16 mouse cellular contexts compared by ENCODE assay signal in the genomic region with DNA sequence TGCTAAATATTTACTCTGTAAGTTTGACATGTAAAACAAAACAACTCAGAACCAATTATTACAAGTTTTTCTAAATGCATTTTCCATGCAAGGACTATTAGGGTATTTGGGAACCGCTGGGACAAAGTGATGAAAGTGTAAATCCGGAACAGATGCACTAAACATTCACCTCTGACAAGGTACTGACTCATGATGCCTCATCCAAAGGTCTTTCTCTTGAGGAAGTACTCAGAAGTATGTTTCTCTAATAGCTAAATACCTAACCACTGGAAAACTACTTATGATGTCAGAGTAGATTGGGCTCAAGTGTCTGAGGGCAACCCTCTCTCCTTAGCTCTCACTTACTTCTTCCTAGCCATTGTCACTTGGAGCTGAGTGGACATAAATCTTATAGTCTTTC. TPM values are rescaled to one million over a fixed set of nuclear protein-coding genes. Genes with fewer than 3 reads are reported as not detected.
"Had no signal": no experiment of that assay in that cellular context is flagged by ENCODE, and none has a peak within 500 bp of the region (broad histone marks: within the 10 kb centered on the region; RNA-seq: fewer than 3 reads in every experiment).

No protein-coding gene starts in this region.

- H3K4me1 ChIP-seq: midbrain, embryonic 10.5 days; midbrain, embryonic 13.5 days; midbrain, embryonic 15.5 days; neural tube, embryonic 12.5 days; stomach, embryonic 15.5 days had no signal

- ATAC-seq: liver, postnatal 0 days; midbrain, embryonic 13.5 days; midbrain, embryonic 15.5 days had no signal

- H3K4me3 ChIP-seq: midbrain, embryonic 10.5 days; midbrain, embryonic 13.5 days; midbrain, embryonic 15.5 days; neural tube, embryonic 12.5 days; stomach, embryonic 15.5 days had no signal

- H3K36me3 ChIP-seq: midbrain, embryonic 10.5 days; midbrain, embryonic 13.5 days; midbrain, embryonic 15.5 days; neural tube, embryonic 12.5 days; stomach, embryonic 15.5 days had no signal

- H3K9me3 ChIP-seq: midbrain, embryonic 10.5 days; midbrain, embryonic 13.5 days; midbrain, embryonic 15.5 days; neural tube, embryonic 12.5 days; stomach, embryonic 15.5 days had no signal

- DNase-seq: liver, postnatal 0 days; lung, embryonic 14.5 days; lung, postnatal 10 days; lung, postnatal 4 days; right cerebral cortex, postnatal 14 days; thymus, adult 2 months; thymus, postnatal 25 days; thymus, postnatal 4 days had no signal

- H3K27ac ChIP-seq: midbrain, embryonic 10.5 days; midbrain, embryonic 13.5 days; midbrain, embryonic 15.5 days; neural tube, embryonic 12.5 days; stomach, embryonic 15.5 days; stomach, postnatal 0 days had no signal

- H3K27me3 ChIP-seq: midbrain, embryonic 13.5 days; midbrain, embryonic 15.5 days; neural tube, embryonic 12.5 days; stomach, embryonic 15.5 days had no signal

RNA-seq across cellular contexts. Expression of gene Cubn, which starts 10.9 kb away (rescaled TPM):
- total RNA-seq: megakaryocyte-erythroid progenitor cell, adult 5-6 weeks; monocyte, adult 5-6 weeks had no signal
- polyA plus RNA-seq: liver, postnatal 0 days had no signal
